Mouse (Mus musculus): ENCODE results near the gene Pdcd1lg2. TPM values are rescaled to one million over a fixed set of nuclear protein-coding genes. Genes with fewer than 3 reads are reported as not detected.

Pdcd1lg2 gene
- total RNA-seq, 1 experiment, result not detected

- H3K4me1 ChIP-seq (ENCODE audit: control insufficient read depth in 2 of 2, insufficient read depth in 2 of 2, low read length in 2 of 2, poor library complexity in 1 of 2), result peaks cover 0 to 4% of the 10 kb centered on the region in 2 experiments; a peak in 1 of 4 replicates
- no peaks in the 10 kb centered on the region for H3K9me3 ChIP-seq (ENCODE audit: control insufficient read depth, insufficient read depth, low read depth, low read length)
- H3K27ac ChIP-seq (ENCODE audit: insufficient read depth, low read depth, low read length, poor library complexity, severe bottlenecking), result no peak overlapping the region
- in situ Hi-C loops (cut with MboI; ENCODE audit: low sequenced_read_pairs in 2 of 2, unreplicated experiment in 2 of 2), result no loop called here
- no peaks in the 10 kb centered on the region for H3K36me3 ChIP-seq (ENCODE audit: control insufficient read depth, insufficient read depth, low read length, poor library complexity, severe bottlenecking)
- no peak overlapping the region for H3K9ac ChIP-seq (ENCODE audit: insufficient read depth, low read depth, low read length, poor library complexity, severe bottlenecking)
- TF ChIP-seq ZNF384 (IDR thresholded peaks at IDR 0.05; ENCODE audit: low read depth, low read length) (no peak), HCFC1 (IDR thresholded peaks at IDR 0.05; ENCODE audit: borderline replicate concordance, insufficient read depth, low read length) (no peak), CHD2 (IDR thresholded peaks at IDR 0.05; ENCODE audit: low read depth, low read length) (no peak), ZC3H11A (IDR thresholded peaks at IDR 0.05; ENCODE audit: borderline replicate concordance, low read depth, low read length) (no peak), MAFK (IDR thresholded peaks at IDR 0.05; ENCODE audit: insufficient read depth, low read depth, low read length) (no peak)
- H3K4me3 ChIP-seq (ENCODE audit: insufficient read depth in 1 of 2, low read depth in 1 of 2, low read length in 2 of 2, poor library complexity in 1 of 2, severe bottlenecking in 1 of 2), result no peak overlapping the region
- no peak for DNase-seq (ENCODE audit: low read depth, low spot score)
Measured at GRCm38 (mm10) chr19:29514130-29514529, 103.4 kb downstream of the Pdcd1lg2 start.

- Histone ChIP-seq H3K4me1 (ENCODE audit: control insufficient read depth in 2 of 2, insufficient read depth in 2 of 2, low read length in 2 of 2, poor library complexity in 1 of 2) (peaks cover 0 to 4% of the 10 kb centered on the region in 2 experiments; a peak in 1 of 4 replicates), H3K27ac (ENCODE audit: insufficient read depth, low read depth, low read length, poor library complexity, severe bottlenecking) (no peak overlapping the region), H3K9me3 (ENCODE audit: control insufficient read depth, insufficient read depth, low read depth, low read length) (no peaks in the 10 kb centered on the region), H3K4me3 (ENCODE audit: insufficient read depth in 1 of 2, low read depth in 1 of 2, low read length in 2 of 2, poor library complexity in 1 of 2, severe bottlenecking in 1 of 2) (peak overlapping the region in 1 of 2 experiments; percentile 22; a peak in 1 of 4 replicates), H3K9ac (ENCODE audit: insufficient read depth, low read depth, low read length, poor library complexity, severe bottlenecking) (no peak overlapping the region), H3K36me3 (ENCODE audit: control insufficient read depth, insufficient read depth, low read length, poor library complexity, severe bottlenecking) (no peaks in the 10 kb centered on the region)
- in situ Hi-C loops (cut with MboI; ENCODE audit: low sequenced_read_pairs in 2 of 2, unreplicated experiment in 2 of 2), result no loop called here
- no peak for TF ChIP-seq HCFC1 (IDR thresholded peaks at IDR 0.05; ENCODE audit: borderline replicate concordance, insufficient read depth, low read length)
- no peak for TF ChIP-seq ZNF384 (IDR thresholded peaks at IDR 0.05; ENCODE audit: low read depth, low read length)
- TF ChIP-seq CHD2 (IDR thresholded peaks at IDR 0.05; ENCODE audit: low read depth, low read length), result no peak
- TF ChIP-seq ZC3H11A (IDR thresholded peaks at IDR 0.05; ENCODE audit: borderline replicate concordance, low read depth, low read length), result no peak
- no peak for TF ChIP-seq MAFK (IDR thresholded peaks at IDR 0.05; ENCODE audit: insufficient read depth, low read depth, low read length)
- DNase-seq (ENCODE audit: low read depth, low spot score), result no peak
Measured at GRCm38 (mm10) chr19:29515386-29515785, 104.7 kb downstream of the Pdcd1lg2 start.

GRCm38 (mm10) chr19:29515991-29516390 lies 105.3 kb downstream of the Pdcd1lg2 start:
- H3K4me1 ChIP-seq (ENCODE audit: control insufficient read depth in 2 of 2, insufficient read depth in 2 of 2, low read length in 2 of 2, poor library complexity in 1 of 2), result peaks cover 0 to 4% of the 10 kb centered on the region in 2 experiments; a peak in 1 of 4 replicates
- H3K9ac ChIP-seq (ENCODE audit: insufficient read depth, low read depth, low read length, poor library complexity, severe bottlenecking), result no peak overlapping the region
- no peak overlapping the region for H3K27ac ChIP-seq (ENCODE audit: insufficient read depth, low read depth, low read length, poor library complexity, severe bottlenecking)
- DNase-seq (ENCODE audit: low read depth, low spot score), result peak; percentile 79
- no peaks in the 10 kb centered on the region for H3K9me3 ChIP-seq (ENCODE audit: control insufficient read depth, insufficient read depth, low read depth, low read length)
- H3K4me3 ChIP-seq (ENCODE audit: insufficient read depth in 1 of 2, low read depth in 1 of 2, low read length in 2 of 2, poor library complexity in 1 of 2, severe bottlenecking in 1 of 2), result peak overlapping the region; percentile 3 to 29; a peak in 2 of 4 replicates
- in situ Hi-C loops (cut with MboI; ENCODE audit: low sequenced_read_pairs in 2 of 2, unreplicated experiment in 2 of 2), result no loop called here
- TF ChIP-seq CHD2 (IDR thresholded peaks at IDR 0.05; ENCODE audit: low read depth, low read length), result no peak
- no peak for TF ChIP-seq MAFK (IDR thresholded peaks at IDR 0.05; ENCODE audit: insufficient read depth, low read depth, low read length)
- no peak for TF ChIP-seq HCFC1 (IDR thresholded peaks at IDR 0.05; ENCODE audit: borderline replicate concordance, insufficient read depth, low read length)
- TF ChIP-seq ZNF384 (IDR thresholded peaks at IDR 0.05; ENCODE audit: low read depth, low read length), result no peak
- no peak for TF ChIP-seq ZC3H11A (IDR thresholded peaks at IDR 0.05; ENCODE audit: borderline replicate concordance, low read depth, low read length)
- H3K36me3 ChIP-seq (ENCODE audit: control insufficient read depth, insufficient read depth, low read length, poor library complexity, severe bottlenecking), result no peaks in the 10 kb centered on the region

GRCm38 (mm10) chr19:29518409-29518808 lies 107.7 kb downstream of the Pdcd1lg2 start:
- H3K4me3 ChIP-seq (ENCODE audit: insufficient read depth in 1 of 2, low read depth in 1 of 2, low read length in 2 of 2, poor library complexity in 1 of 2, severe bottlenecking in 1 of 2), result no peak overlapping the region
- no peak overlapping the region for H3K9ac ChIP-seq (ENCODE audit: insufficient read depth, low read depth, low read length, poor library complexity, severe bottlenecking)
- in situ Hi-C loops (cut with MboI; ENCODE audit: low sequenced_read_pairs in 2 of 2, unreplicated experiment in 2 of 2), result no loop called here
- no peak for TF ChIP-seq ZNF384 (IDR thresholded peaks at IDR 0.05; ENCODE audit: low read depth, low read length)
- no peak for TF ChIP-seq MAFK (IDR thresholded peaks at IDR 0.05; ENCODE audit: insufficient read depth, low read depth, low read length)
- no peak for TF ChIP-seq ZC3H11A (IDR thresholded peaks at IDR 0.05; ENCODE audit: borderline replicate concordance, low read depth, low read length)
- no peak for TF ChIP-seq HCFC1 (IDR thresholded peaks at IDR 0.05; ENCODE audit: borderline replicate concordance, insufficient read depth, low read length)
- TF ChIP-seq CHD2 (IDR thresholded peaks at IDR 0.05; ENCODE audit: low read depth, low read length), result no peak
- H3K4me1 ChIP-seq (ENCODE audit: control insufficient read depth in 2 of 2, insufficient read depth in 2 of 2, low read length in 2 of 2, poor library complexity in 1 of 2), result peaks cover 0 to 4% of the 10 kb centered on the region in 2 experiments; a peak in 1 of 4 replicates
- DNase-seq (ENCODE audit: low read depth, low spot score), result no peak
- no peak overlapping the region for H3K27ac ChIP-seq (ENCODE audit: insufficient read depth, low read depth, low read length, poor library complexity, severe bottlenecking)
- no peaks in the 10 kb centered on the region for H3K9me3 ChIP-seq (ENCODE audit: control insufficient read depth, insufficient read depth, low read depth, low read length)
- no peaks in the 10 kb centered on the region for H3K36me3 ChIP-seq (ENCODE audit: control insufficient read depth, insufficient read depth, low read length, poor library complexity, severe bottlenecking)

Measured in ES-E14 (cell line).